Mouse (Mus musculus) frontal cortex, postnatal 36 days (tissue): ENCODE results near the gene Adcy6.

Experiments used
- DNase-seq, 2 experiments: peaks; one replicate each; pipeline ENCODE4 v3.0.0; 2022; ENCODE audit warnings: low spot score in 2 of 2

The Adcy6 gene

GRCm38 (mm10) chr15:98567278-98568134 is 42.4 kb downstream of the Adcy6 start:
- peak; percentile 100 for DNase-seq

GRCm38 (mm10) chr15:98566973-98567277 is 43.0 kb downstream of the Adcy6 start:
- DNase-seq: no peak

GRCm38 (mm10) chr15:98557186-98557585 is 52.7 kb downstream of the Adcy6 start:
- no peak for DNase-seq

GRCm38 (mm10) chr15:98555881-98556280 is 54.0 kb downstream of the Adcy6 start:
- no peak for DNase-seq

GRCm38 (mm10) chr15:98552758-98553157 is 57.1 kb downstream of the Adcy6 start:
- DNase-seq: no peak

GRCm38 (mm10) chr15:98546843-98547242 is 63.0 kb downstream of the Adcy6 start:
- no peak for DNase-seq

GRCm38 (mm10) chr15:98545151-98545550 is 64.7 kb downstream of the Adcy6 start:
- DNase-seq: no peak

GRCm38 (mm10) chr15:98543341-98543740 is 66.5 kb downstream of the Adcy6 start:
- DNase-seq: no peak

GRCm38 (mm10) chr15:98541064-98541463 is 68.8 kb downstream of the Adcy6 start:
- DNase-seq: no peak
